Mouse (Mus musculus): ENCODE measurements around the gene Reep3. TPM values are rescaled to one million over a fixed set of nuclear protein-coding genes. Genes with fewer than 3 reads are reported as not detected.

Reep3 gene
- polyA plus RNA-seq, 1 experiment from 2014 or later = 55.5 TPM

GRCm38 (mm10) chr10:67079030-67079429, 17.7 kb downstream of the Reep3 start:
- ATAC-seq (ENCODE audit: insufficient number of reproducible peaks, low FRiP score, low TSS enrichment, low read depth) = no peak

GRCm38 (mm10) chr10:67075931-67076878, 20.5 kb downstream of the Reep3 start:
- H3K36me3 ChIP-seq = no peaks in the 10 kb centered on the region
- no peak overlapping the region for H3K9ac ChIP-seq
- no peak overlapping the region for H3K27ac ChIP-seq (replicated peaks)
- no peaks in the 10 kb centered on the region for H3K27me3 ChIP-seq
- peak; percentile 56; the same call in 1 of the 2 replicates for ATAC-seq (ENCODE audit: insufficient number of reproducible peaks, low FRiP score, low TSS enrichment, low read depth)
- H3K4me2 ChIP-seq (replicated peaks) = no peak overlapping the region
- H3K4me1 ChIP-seq = peaks cover 15% of the 10 kb centered on the region; the same call in 1 of the 2 replicates
- WGBS = 71% methylated on average over 21 of the region's 21 CpGs
- no peak overlapping the region for H3K4me3 ChIP-seq (replicated peaks)
- no peaks in the 10 kb centered on the region for H3K9me3 ChIP-seq (replicated peaks)

More at GRCm38 (mm10) chr10:67079030-67079429, 17.7 kb downstream of the Reep3 start:
- Histone ChIP-seq H3K27me3 (no peaks in the 10 kb centered on the region), H3K4me3 (replicated peaks) (no peak overlapping the region), H3K4me1 (peaks cover 21% of the 10 kb centered on the region), H3K9ac (no peak overlapping the region), H3K9me3 (replicated peaks) (no peaks in the 10 kb centered on the region), H3K36me3 (no peaks in the 10 kb centered on the region), H3K4me2 (replicated peaks) (no peak overlapping the region), H3K27ac (replicated peaks) (no peak overlapping the region)
- WGBS = 75% methylated on average over 4 of the region's 4 CpGs

GRCm38 (mm10) chr10:67073577-67073976, 23.2 kb downstream of the Reep3 start:
- H3K4me1 ChIP-seq = peaks cover 11% of the 10 kb centered on the region; the same call in 1 of the 2 replicates
- no peaks in the 10 kb centered on the region for H3K27me3 ChIP-seq
- no peaks in the 10 kb centered on the region for H3K36me3 ChIP-seq

GRCm38 (mm10) chr10:67072600-67072999, 24.1 kb downstream of the Reep3 start:
- no peak for ATAC-seq (ENCODE audit: insufficient number of reproducible peaks, low FRiP score, low TSS enrichment, low read depth)
- Histone ChIP-seq H3K4me1 (peaks cover 11% of the 10 kb centered on the region; the same call in 1 of the 2 replicates), H3K27me3 (no peaks in the 10 kb centered on the region), H3K9me3 (replicated peaks) (no peaks in the 10 kb centered on the region), H3K4me2 (replicated peaks) (no peak overlapping the region), H3K9ac (no peak overlapping the region), H3K4me3 (replicated peaks) (no peak overlapping the region), H3K27ac (replicated peaks) (peak overlapping the region; percentile 58), H3K36me3 (no peaks in the 10 kb centered on the region)
- 86% methylated on average over 4 of the region's 4 CpGs for WGBS

More at GRCm38 (mm10) chr10:67073577-67073976, 23.2 kb downstream of the Reep3 start:
- H3K4me2 ChIP-seq (replicated peaks) = no peak overlapping the region
- no peak overlapping the region for H3K4me3 ChIP-seq (replicated peaks)
- no peaks in the 10 kb centered on the region for H3K9me3 ChIP-seq (replicated peaks)
- WGBS = 91% methylated on average over 8 of the region's 8 CpGs
- H3K27ac ChIP-seq (replicated peaks) = no peak overlapping the region
- ATAC-seq (ENCODE audit: insufficient number of reproducible peaks, low FRiP score, low TSS enrichment, low read depth) = no peak
- H3K9ac ChIP-seq = no peak overlapping the region

- no peaks in the 10 kb centered on the region for H3K9me3 ChIP-seq (replicated peaks)
- H3K4me2 ChIP-seq (replicated peaks) = no peak overlapping the region
- no peak overlapping the region for H3K4me3 ChIP-seq (replicated peaks)
- no peaks in the 10 kb centered on the region for H3K36me3 ChIP-seq
- no peak overlapping the region for H3K9ac ChIP-seq
- peak overlapping the region; percentile 58 for H3K27ac ChIP-seq (replicated peaks)
- ATAC-seq (ENCODE audit: insufficient number of reproducible peaks, low FRiP score, low TSS enrichment, low read depth) = no peak
- 81% methylated on average over 5 of the region's 5 CpGs for WGBS
- peaks cover 11% of the 10 kb centered on the region; the same call in 1 of the 2 replicates for H3K4me1 ChIP-seq
- no peaks in the 10 kb centered on the region for H3K27me3 ChIP-seq
Measured at GRCm38 (mm10) chr10:67071884-67072283, 24.9 kb downstream of the Reep3 start.

GRCm38 (mm10) chr10:67071389-67071788, 25.4 kb downstream of the Reep3 start:
- no peaks in the 10 kb centered on the region for H3K27me3 ChIP-seq
- 75% methylated on average over 4 of the region's 4 CpGs for WGBS
- H3K9me3 ChIP-seq (replicated peaks) = no peaks in the 10 kb centered on the region
- no peak overlapping the region for H3K4me3 ChIP-seq (replicated peaks)
- ATAC-seq (ENCODE audit: insufficient number of reproducible peaks, low FRiP score, low TSS enrichment, low read depth) = no peak
- H3K9ac ChIP-seq = no peak overlapping the region
- no peak overlapping the region; the same call in 1 of the 2 replicates for H3K27ac ChIP-seq (replicated peaks)
- no peaks in the 10 kb centered on the region for H3K36me3 ChIP-seq
- peaks cover 10% of the 10 kb centered on the region; the same call in 1 of the 2 replicates for H3K4me1 ChIP-seq
- H3K4me2 ChIP-seq (replicated peaks) = no peak overlapping the region

GRCm38 (mm10) chr10:67069013-67069412, 27.7 kb downstream of the Reep3 start:
- Histone ChIP-seq H3K9ac (no peak overlapping the region), H3K4me1 (peaks cover 15% of the 10 kb centered on the region), H3K4me3 (replicated peaks) (no peak overlapping the region), H3K36me3 (no peaks in the 10 kb centered on the region), H3K27me3 (no peaks in the 10 kb centered on the region), H3K27ac (replicated peaks) (peak overlapping the region; percentile 44; the same call in 1 of the 2 replicates), H3K4me2 (replicated peaks) (no peak overlapping the region), H3K9me3 (replicated peaks) (no peaks in the 10 kb centered on the region)
- ATAC-seq (ENCODE audit: insufficient number of reproducible peaks, low FRiP score, low TSS enrichment, low read depth) = peak; percentile 26; the same call in 1 of the 2 replicates
- WGBS = 70% methylated on average over 10 of the region's 10 CpGs

GRCm38 (mm10) chr10:67066421-67066820, 30.3 kb downstream of the Reep3 start:
- Histone ChIP-seq H3K9ac (no peak overlapping the region), H3K4me2 (replicated peaks) (no peak overlapping the region), H3K9me3 (replicated peaks) (no peaks in the 10 kb centered on the region), H3K27me3 (no peaks in the 10 kb centered on the region), H3K4me3 (replicated peaks) (no peak overlapping the region), H3K4me1 (peaks cover 13% of the 10 kb centered on the region), H3K36me3 (no peaks in the 10 kb centered on the region), H3K27ac (replicated peaks) (no peak overlapping the region)
- WGBS = 83% methylated on average over 3 of the region's 3 CpGs
- no peak for ATAC-seq (ENCODE audit: insufficient number of reproducible peaks, low FRiP score, low TSS enrichment, low read depth)

- no peak for ATAC-seq (ENCODE audit: insufficient number of reproducible peaks, low FRiP score, low TSS enrichment, low read depth)
- Histone ChIP-seq H3K27ac (replicated peaks) (no peak overlapping the region), H3K4me2 (replicated peaks) (no peak overlapping the region), H3K4me1 (peaks cover 14% of the 10 kb centered on the region), H3K36me3 (no peaks in the 10 kb centered on the region), H3K9me3 (replicated peaks) (no peaks in the 10 kb centered on the region), H3K27me3 (no peaks in the 10 kb centered on the region), H3K9ac (no peak overlapping the region), H3K4me3 (replicated peaks) (no peak overlapping the region)
- 48% methylated on average over 5 of the region's 5 CpGs for WGBS
Measured at GRCm38 (mm10) chr10:67065927-67066326, 30.8 kb downstream of the Reep3 start.

GRCm38 (mm10) chr10:67065277-67065887, 31.4 kb downstream of the Reep3 start:
- 63% methylated on average over 7 of the region's 7 CpGs for WGBS
- peaks cover 14% of the 10 kb centered on the region for H3K4me1 ChIP-seq

GRCm38 (mm10) chr10:67061823-67062222, 34.9 kb downstream of the Reep3 start:
- no peak overlapping the region for H3K4me2 ChIP-seq (replicated peaks)
- 51% methylated on average over 4 of the region's 4 CpGs for WGBS
- no peaks in the 10 kb centered on the region for H3K9me3 ChIP-seq (replicated peaks)
- H3K4me3 ChIP-seq (replicated peaks) = no peak overlapping the region
- no peak overlapping the region for H3K9ac ChIP-seq
- peaks cover 28% of the 10 kb centered on the region for H3K4me1 ChIP-seq
- H3K27ac ChIP-seq (replicated peaks) = no peak overlapping the region
- H3K27me3 ChIP-seq = no peaks in the 10 kb centered on the region
- ATAC-seq (ENCODE audit: insufficient number of reproducible peaks, low FRiP score, low TSS enrichment, low read depth) = no peak
- H3K36me3 ChIP-seq = no peaks in the 10 kb centered on the region

More at GRCm38 (mm10) chr10:67065277-67065887, 31.4 kb downstream of the Reep3 start:
- H3K4me2 ChIP-seq (replicated peaks) = no peak overlapping the region
- no peak overlapping the region for H3K4me3 ChIP-seq (replicated peaks)
- H3K9me3 ChIP-seq (replicated peaks) = no peaks in the 10 kb centered on the region
- H3K27ac ChIP-seq (replicated peaks) = no peak overlapping the region
- ATAC-seq (ENCODE audit: insufficient number of reproducible peaks, low FRiP score, low TSS enrichment, low read depth) = no peak
- no peaks in the 10 kb centered on the region for H3K36me3 ChIP-seq
- no peak overlapping the region for H3K9ac ChIP-seq
- no peaks in the 10 kb centered on the region for H3K27me3 ChIP-seq
